Mouse (Mus musculus) hindbrain, embryonic 15.5 days (tissue): ENCODE measurements around the gene Slc36a1. TPM values are rescaled to one million over a fixed set of nuclear protein-coding genes. Genes with fewer than 3 reads are reported as not detected.

Experiments
- ATAC-seq: fragments of 200-750 bp; cut with Nextera tagmentation; 2 replicates; pipeline ENCODE4 v1.8.0; 2017; ENCODE audit warnings: low read depth, moderate number of reproducible peaks, moderate TSS enrichment; ENCODE audit not compliant: low FRiP score
- H3K27ac ChIP-seq: fragments of 300-500 bp; sonication (generic); replicated peaks from 2 replicates; pipeline ENCODE4 v1.5.1; 2015; ENCODE audit warnings: mild to moderate bottlenecking, inconsistent platforms
- H3K27me3 ChIP-seq: fragments of 300-500 bp; sonication (generic); 2 replicates; pipeline ENCODE4 v1.6.1; 2015; ENCODE audit warnings: control low read depth, inconsistent platforms
- H3K36me3 ChIP-seq: fragments of 300-500 bp; sonication (generic); 2 replicates; pipeline ENCODE4 v1.6.1; 2015; ENCODE audit warnings: control low read depth, inconsistent platforms
- H3K4me1 ChIP-seq: fragments of 300-500 bp; sonication (generic); replicated peaks from 2 replicates; pipeline ENCODE4 v1.6.1; 2015; ENCODE audit warnings: control low read depth, inconsistent platforms
- H3K4me2 ChIP-seq: fragments of 300-500 bp; sonication (generic); 2 replicates; pipeline ENCODE4 v1.6.1; 2015; ENCODE audit warnings: moderate library complexity, mild to moderate bottlenecking, inconsistent platforms
- H3K4me3 ChIP-seq: fragments of 300-500 bp; sonication (generic); 2 replicates; pipeline ENCODE4 v1.5.1; 2015; ENCODE audit warnings: mild to moderate bottlenecking, inconsistent platforms
- H3K9ac ChIP-seq: fragments of 300-500 bp; sonication (generic); 2 replicates; pipeline ENCODE4 v1.6.1; 2015; ENCODE audit warnings: inconsistent platforms
- H3K9me3 ChIP-seq: fragments of 300-500 bp; sonication (generic); 2 replicates; pipeline ENCODE4 v1.6.1; 2016; ENCODE audit warnings: control low read depth, inconsistent platforms
- WGBS: fragments of 180-500 bp; shearing (Covaris S2); methylation state at CpG from one replicate; pipeline ENCODE4 v1.1.7; 2015; 5-methylcytosine and 5-hydroxymethylcytosine counted together
- polyA plus RNA-seq: library from polyadenylated mRNA; unstranded; fragments of >200 nt; fragmentation: Nextera tagmentation; extraction: Ambion mirVana; gene quantifications from 2 replicates; pipeline ENCODE4 v1.2.1, GENCODE M21; 2015

Gene Slc36a1
- polyA plus RNA-seq, 1 experiment from 2014 or later, result 3.2 TPM

DNA sequence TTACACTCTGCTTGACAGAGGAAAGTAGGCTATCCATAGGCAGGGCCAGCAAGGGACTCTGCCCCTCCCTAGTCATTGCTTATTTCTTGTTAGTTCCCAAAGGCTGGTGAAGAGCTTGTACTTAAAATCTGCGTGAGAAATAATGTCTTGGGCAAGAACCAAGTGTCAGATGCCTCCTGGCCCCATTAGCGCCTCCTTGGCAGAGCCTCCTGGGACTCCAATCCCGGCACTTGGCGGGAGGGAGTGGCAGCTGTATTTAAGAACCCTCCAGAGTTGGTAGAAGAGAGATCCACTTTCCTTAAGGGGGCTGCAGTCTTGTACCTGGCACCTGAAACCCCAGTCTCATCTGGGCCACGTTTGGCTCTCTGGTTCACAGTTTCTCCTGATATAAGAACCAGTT is 10.0 kb downstream of the Slc36a1 start:
- WGBS, result 85% methylated on average over 5 of the region's 5 CpGs
- Histone ChIP-seq H3K4me1 (no peaks in the 10 kb centered on the region), H3K27ac (no peak overlapping the region), H3K4me2 (no peak overlapping the region), H3K4me3 (no peak overlapping the region), H3K27me3 (no peaks in the 10 kb centered on the region), H3K9ac (no peak overlapping the region), H3K36me3 (peaks cover 4% of the 10 kb centered on the region; the same call in 1 of the 2 replicates), H3K9me3 (no peaks in the 10 kb centered on the region)
- ATAC-seq, result no peak

DNA sequence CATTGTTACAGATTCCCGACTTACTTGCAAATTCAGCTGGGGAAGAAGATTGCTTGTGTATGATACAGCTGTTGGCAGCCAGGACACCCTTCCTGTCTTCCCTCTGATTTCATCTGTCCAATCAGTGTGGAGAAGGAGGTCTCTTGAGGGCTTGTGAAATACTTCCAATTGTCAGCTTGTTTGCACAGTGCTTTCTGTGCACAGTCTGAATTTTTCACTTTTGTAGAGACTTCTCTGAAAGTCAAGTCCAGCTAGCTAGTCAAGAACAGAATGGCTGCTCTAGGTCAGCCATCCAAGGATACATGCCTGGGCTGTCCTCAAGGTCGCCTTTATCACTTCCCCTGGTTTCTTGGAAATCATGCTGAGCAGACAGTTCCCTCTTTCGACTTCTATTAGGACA is 10.8 kb downstream of the Slc36a1 start:
- no peaks in the 10 kb centered on the region for H3K9me3 ChIP-seq
- WGBS, result 91% methylated on average over 3 of the region's 3 CpGs
- H3K4me3 ChIP-seq, result no peak overlapping the region
- no peaks in the 10 kb centered on the region for H3K4me1 ChIP-seq
- no peak overlapping the region for H3K27ac ChIP-seq
- ATAC-seq, result no peak
- peaks cover 7% of the 10 kb centered on the region; the same call in 1 of the 2 replicates for H3K36me3 ChIP-seq
- no peak overlapping the region for H3K4me2 ChIP-seq
- H3K27me3 ChIP-seq, result no peaks in the 10 kb centered on the region
- H3K9ac ChIP-seq, result no peak overlapping the region

DNA sequence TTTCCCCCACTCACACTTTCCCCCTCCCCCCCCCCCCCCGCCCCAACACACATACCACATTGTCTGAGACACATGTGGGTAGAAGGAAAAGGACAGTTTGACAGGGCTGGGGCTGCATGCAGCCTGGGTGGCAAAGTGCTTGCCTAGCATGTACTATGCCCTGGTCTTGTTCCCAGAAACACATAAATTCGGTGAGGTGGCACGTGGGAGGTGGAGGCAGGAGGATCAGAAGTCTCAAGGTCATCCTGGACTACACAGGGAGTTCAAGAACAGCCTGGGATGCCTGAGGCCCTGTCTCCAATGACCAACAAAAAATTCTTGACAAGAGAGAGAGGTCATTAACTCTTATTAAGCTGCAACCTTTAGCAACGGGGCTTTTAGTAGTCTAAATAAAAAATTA is 11.9 kb downstream of the Slc36a1 start:
- Histone ChIP-seq H3K9me3 (no peaks in the 10 kb centered on the region), H3K4me3 (no peak overlapping the region), H3K9ac (no peak overlapping the region), H3K36me3 (peaks cover 11% of the 10 kb centered on the region), H3K4me2 (no peak overlapping the region), H3K27ac (no peak overlapping the region), H3K27me3 (no peaks in the 10 kb centered on the region), H3K4me1 (no peaks in the 10 kb centered on the region)
- no peak for ATAC-seq
- WGBS, result 86% methylated on average over 3 of the region's 4 CpGs

DNA sequence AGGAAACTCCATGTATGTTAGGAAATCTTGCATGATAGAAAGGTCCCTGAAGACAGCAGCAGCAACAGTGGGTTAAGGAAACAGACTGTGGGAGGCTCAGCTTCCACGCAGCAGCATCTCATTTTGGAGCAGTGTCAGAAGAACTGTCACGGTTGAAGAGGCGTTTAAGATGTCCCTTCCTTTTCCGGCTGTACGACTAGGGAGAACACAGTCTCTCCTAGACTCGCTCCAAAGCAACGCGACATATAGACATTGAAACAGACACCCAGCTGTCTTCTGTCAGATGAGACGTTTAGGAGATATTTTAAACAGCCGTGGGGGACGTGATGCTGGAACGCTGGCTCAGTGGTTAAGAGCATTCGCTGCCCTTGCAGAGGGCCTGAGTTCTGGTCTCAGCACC is 12.7 kb downstream of the Slc36a1 start:
- no peaks in the 10 kb centered on the region for H3K9me3 ChIP-seq
- H3K36me3 ChIP-seq, result peaks cover 18% of the 10 kb centered on the region
- ATAC-seq, result no peak
- H3K4me2 ChIP-seq, result no peak overlapping the region
- H3K4me1 ChIP-seq, result no peaks in the 10 kb centered on the region
- WGBS, result 81% methylated on average over 13 of the region's 13 CpGs
- H3K27ac ChIP-seq, result no peak overlapping the region
- H3K27me3 ChIP-seq, result no peaks in the 10 kb centered on the region
- H3K9ac ChIP-seq, result no peak overlapping the region
- H3K4me3 ChIP-seq, result no peak overlapping the region

DNA sequence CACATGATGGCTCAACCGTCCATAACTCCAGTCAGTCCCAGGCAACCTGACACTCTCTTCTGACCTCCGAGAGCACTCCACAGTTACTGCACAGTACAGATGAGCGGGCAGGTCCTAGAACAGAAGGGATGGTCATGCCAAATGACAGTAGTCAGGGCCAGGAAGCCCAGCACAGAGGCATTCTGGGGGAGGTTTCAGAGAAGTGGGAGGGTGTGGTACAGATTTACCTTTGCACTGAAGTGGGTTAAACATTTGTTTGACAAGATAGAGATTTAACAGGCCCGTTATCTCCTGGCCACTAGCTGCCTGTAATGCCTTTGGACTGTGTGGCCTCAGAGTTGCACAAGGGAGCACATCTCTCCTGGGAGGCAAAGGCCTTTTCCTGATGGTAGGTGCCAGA is 13.3 kb downstream of the Slc36a1 start:
- Histone ChIP-seq H3K36me3 (peaks cover 21% of the 10 kb centered on the region), H3K27ac (no peak overlapping the region), H3K9ac (no peak overlapping the region), H3K4me1 (no peaks in the 10 kb centered on the region), H3K9me3 (no peaks in the 10 kb centered on the region), H3K27me3 (no peaks in the 10 kb centered on the region), H3K4me2 (no peak overlapping the region), H3K4me3 (no peak overlapping the region)
- WGBS, result 89% methylated on average over 4 of the region's 4 CpGs
- ATAC-seq, result no peak

DNA sequence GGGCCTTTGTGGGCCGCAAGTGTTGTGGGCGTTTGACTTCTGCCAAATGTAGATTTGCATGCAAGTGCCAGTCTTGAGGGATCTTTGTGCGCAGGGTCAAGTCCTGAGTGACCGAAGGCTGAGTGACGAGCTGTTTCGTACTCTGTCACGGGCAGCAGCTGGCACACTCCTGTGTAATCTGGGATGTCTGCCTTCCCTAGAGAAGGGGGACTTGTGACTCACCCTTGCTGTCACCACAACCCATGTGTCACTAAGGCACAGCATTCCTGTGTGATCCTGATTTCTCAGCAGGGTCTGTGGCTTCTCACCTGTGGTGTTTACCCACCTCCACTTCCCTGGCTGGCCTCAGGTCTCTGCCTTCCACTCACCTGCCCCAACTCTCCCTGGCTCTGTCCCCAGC is 13.7 kb downstream of the Slc36a1 start:
- H3K36me3 ChIP-seq, result peaks cover 24% of the 10 kb centered on the region
- no peak for ATAC-seq
- no peaks in the 10 kb centered on the region for H3K4me1 ChIP-seq
- no peak overlapping the region for H3K9ac ChIP-seq
- H3K27me3 ChIP-seq, result no peaks in the 10 kb centered on the region
- H3K4me3 ChIP-seq, result no peak overlapping the region
- no peak overlapping the region for H3K4me2 ChIP-seq
- H3K27ac ChIP-seq, result no peak overlapping the region
- no peaks in the 10 kb centered on the region for H3K9me3 ChIP-seq
- 94% methylated on average over 7 of the region's 7 CpGs for WGBS

DNA sequence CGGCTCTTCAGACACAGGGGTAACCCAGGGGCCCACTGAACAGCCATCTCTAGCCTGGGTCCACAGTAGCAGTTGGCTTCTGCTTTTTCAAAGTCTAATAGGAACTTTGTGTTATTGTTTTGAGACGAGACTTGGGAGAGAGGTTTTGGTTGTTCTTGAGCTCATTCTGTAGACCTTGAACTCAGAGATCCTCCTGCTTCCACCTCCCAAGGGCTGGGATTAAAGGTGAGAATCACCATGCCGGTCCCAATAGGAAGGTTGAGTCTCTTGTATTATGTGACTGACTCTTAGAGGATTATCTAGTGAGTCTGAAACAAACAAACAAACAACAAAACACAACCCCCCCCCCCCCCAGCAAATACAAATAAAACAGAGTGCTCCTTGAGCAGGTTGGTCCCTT is 14.3 kb downstream of the Slc36a1 start:
- H3K4me1 ChIP-seq, result no peaks in the 10 kb centered on the region
- H3K27ac ChIP-seq, result no peak overlapping the region
- H3K9me3 ChIP-seq, result no peaks in the 10 kb centered on the region
- no peaks in the 10 kb centered on the region for H3K27me3 ChIP-seq
- no peak overlapping the region for H3K9ac ChIP-seq
- ATAC-seq, result no peak
- H3K4me3 ChIP-seq, result no peak overlapping the region
- no peak overlapping the region for H3K4me2 ChIP-seq
- H3K36me3 ChIP-seq, result peaks cover 24% of the 10 kb centered on the region
- 90% methylated on average over 3 of the region's 3 CpGs for WGBS

DNA sequence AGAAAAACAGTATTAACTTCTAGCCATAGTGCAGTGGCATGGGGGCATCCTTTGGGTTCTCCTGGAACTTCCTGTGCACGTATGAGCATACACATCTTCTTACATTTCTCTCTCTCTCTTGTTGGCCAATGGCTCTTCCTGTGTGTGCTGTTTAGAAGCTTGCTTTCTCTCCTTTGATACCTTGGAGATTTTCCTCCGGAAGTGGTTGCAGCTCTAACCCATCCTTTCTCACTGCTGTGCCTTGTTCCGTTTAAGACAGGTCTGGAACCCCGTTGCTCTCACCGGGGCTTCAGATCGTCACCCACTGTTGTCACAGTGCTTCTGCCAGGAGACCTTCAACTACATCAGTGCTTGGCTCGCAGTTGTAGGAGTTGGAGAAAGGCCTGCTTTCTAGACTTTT is 17.2 kb downstream of the Slc36a1 start:
- no peak for ATAC-seq
- H3K9me3 ChIP-seq, result no peaks in the 10 kb centered on the region
- no peak overlapping the region for H3K4me2 ChIP-seq
- H3K36me3 ChIP-seq, result peaks cover 48% of the 10 kb centered on the region
- no peaks in the 10 kb centered on the region for H3K27me3 ChIP-seq
- H3K27ac ChIP-seq, result no peak overlapping the region
- no peak overlapping the region for H3K4me3 ChIP-seq
- 92% methylated on average over 7 of the region's 7 CpGs for WGBS
- no peaks in the 10 kb centered on the region for H3K4me1 ChIP-seq
- H3K9ac ChIP-seq, result no peak overlapping the region

DNA sequence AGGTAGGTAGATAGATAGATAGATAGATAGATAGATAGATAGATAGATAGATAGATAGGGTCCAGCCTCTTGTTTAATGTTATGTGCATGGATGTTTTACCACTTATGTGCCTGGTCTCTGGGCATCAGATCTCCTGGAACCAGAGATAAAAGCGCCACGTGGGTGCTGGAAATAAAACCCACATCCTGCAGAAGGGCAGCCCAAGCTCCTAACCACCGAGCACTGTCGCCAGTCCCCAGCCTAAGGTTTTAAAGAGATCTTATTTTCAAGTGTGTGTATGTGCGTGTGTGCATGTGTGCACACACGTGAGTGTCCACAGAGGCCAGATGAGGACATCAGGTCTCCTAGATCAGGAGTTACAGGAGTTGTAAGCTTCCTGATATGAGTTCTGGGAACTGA is 26.9 kb downstream of the Slc36a1 start:
- Histone ChIP-seq H3K4me1 (no peaks in the 10 kb centered on the region), H3K4me3 (no peak overlapping the region), H3K27ac (no peak overlapping the region), H3K9me3 (no peaks in the 10 kb centered on the region), H3K4me2 (no peak overlapping the region), H3K27me3 (no peaks in the 10 kb centered on the region), H3K36me3 (peaks cover 38% of the 10 kb centered on the region), H3K9ac (no peak overlapping the region)
- ATAC-seq, result no peak
- 96% methylated on average over 6 of the region's 6 CpGs for WGBS

DNA sequence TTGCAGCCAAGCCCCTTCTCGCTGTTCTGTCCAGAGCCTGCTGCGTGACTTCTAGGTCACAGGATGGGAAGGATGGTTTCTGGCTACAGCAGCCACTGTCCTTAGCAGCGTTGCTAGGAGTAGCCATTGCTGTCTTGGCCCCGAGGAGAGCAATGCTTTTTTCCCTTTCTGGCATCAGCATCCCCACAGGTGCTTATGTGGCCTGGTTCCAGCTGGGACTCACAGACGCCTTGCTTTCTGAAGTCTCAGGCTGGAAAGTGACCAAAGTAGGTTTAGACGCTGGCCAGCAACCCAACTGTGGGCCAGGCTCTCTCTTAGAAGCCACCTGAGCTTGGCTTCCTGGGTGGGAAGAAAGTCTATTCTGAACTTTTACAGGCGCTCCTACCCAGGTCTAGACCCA is 30.1 kb downstream of the Slc36a1 start:
- no peaks in the 10 kb centered on the region for H3K9me3 ChIP-seq
- H3K4me1 ChIP-seq, result no peaks in the 10 kb centered on the region
- H3K36me3 ChIP-seq, result peaks cover 24% of the 10 kb centered on the region
- H3K27ac ChIP-seq, result no peak overlapping the region
- WGBS, result 87% methylated on average over 7 of the region's 7 CpGs
- H3K9ac ChIP-seq, result no peak overlapping the region
- H3K27me3 ChIP-seq, result no peaks in the 10 kb centered on the region
- no peak overlapping the region for H3K4me3 ChIP-seq
- H3K4me2 ChIP-seq, result no peak overlapping the region
- ATAC-seq, result no peak

DNA sequence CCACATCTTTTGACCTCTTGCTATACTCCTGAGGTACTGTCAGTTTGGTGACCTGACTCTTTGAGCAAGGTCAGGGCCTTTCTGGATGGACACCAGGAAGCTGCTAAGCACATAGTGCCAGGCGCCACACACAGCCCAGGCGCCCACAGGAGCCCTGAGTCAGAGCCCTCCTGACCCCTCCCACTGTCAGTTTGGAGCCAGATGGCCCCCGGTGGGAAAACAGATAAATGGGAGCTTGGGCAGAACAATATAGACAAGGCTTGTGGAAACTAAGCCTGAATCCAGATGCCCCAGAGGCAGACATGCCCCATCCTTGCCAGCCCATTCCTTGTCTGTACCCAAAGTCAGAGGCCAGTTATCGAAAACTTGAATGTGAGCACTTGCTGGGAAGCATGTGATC is 30.6 kb downstream of the Slc36a1 start:
- Histone ChIP-seq H3K4me3 (no peak overlapping the region), H3K27ac (no peak overlapping the region), H3K4me1 (no peaks in the 10 kb centered on the region), H3K27me3 (no peaks in the 10 kb centered on the region), H3K36me3 (peaks cover 24% of the 10 kb centered on the region), H3K9ac (no peak overlapping the region), H3K4me2 (no peak overlapping the region), H3K9me3 (no peaks in the 10 kb centered on the region)
- 81% methylated on average over 4 of the region's 4 CpGs for WGBS
- ATAC-seq, result no peak

DNA sequence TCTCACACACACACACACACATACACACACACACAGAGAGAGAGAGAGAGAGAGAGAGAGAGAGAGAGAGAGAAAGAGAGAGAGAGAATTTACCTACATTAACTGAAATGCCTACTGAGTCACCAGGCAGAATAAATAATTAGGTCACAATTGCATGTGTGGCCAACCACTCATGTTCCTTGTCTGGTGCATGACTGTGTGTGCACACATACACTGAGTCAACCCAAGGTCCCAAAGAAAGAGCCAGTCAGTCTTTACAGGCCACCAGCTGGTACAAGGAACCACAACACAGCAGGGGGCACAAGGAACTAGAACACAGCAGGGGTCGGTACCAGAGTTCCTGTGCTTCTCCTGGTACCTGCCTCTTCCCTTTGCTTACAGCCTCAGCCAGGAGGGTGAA is 32.7 kb downstream of the Slc36a1 start:
- ATAC-seq, result no peak
- Histone ChIP-seq H3K9me3 (no peaks in the 10 kb centered on the region), H3K4me2 (no peak overlapping the region), H3K27ac (no peak overlapping the region), H3K27me3 (no peaks in the 10 kb centered on the region), H3K9ac (no peak overlapping the region), H3K4me1 (no peaks in the 10 kb centered on the region), H3K4me3 (no peak overlapping the region), H3K36me3 (peaks cover 16% of the 10 kb centered on the region; the same call in 1 of the 2 replicates)
- WGBS, result 86% methylated on average over 1 of the region's 1 CpGs

DNA sequence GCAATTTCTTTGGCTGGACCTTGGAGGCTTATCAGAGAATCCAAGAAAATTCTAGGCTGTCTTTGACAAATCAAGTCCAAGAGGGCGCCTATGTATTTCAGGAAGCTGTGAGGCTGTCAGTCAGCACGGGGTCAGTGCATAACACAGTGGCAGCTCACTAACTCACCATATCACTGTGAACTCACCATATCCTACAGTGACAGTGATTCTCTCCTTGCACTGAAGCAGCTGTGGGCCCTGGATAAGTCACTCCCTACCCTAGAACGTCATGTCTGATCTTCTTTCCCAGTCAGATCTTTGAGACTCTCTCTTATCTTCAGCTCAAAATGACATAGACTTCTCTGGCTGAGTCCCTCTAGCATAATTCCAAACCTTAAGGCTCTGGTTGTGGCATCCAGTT is 35.3 kb downstream of the Slc36a1 start:
- no peaks in the 10 kb centered on the region for H3K36me3 ChIP-seq
- WGBS, result 78% methylated on average over 3 of the region's 3 CpGs
- no peak for ATAC-seq
- H3K4me3 ChIP-seq, result no peak overlapping the region
- H3K27me3 ChIP-seq, result no peaks in the 10 kb centered on the region
- H3K27ac ChIP-seq, result no peak overlapping the region
- H3K4me1 ChIP-seq, result no peaks in the 10 kb centered on the region
- H3K9ac ChIP-seq, result no peak overlapping the region
- no peak overlapping the region for H3K4me2 ChIP-seq
- no peaks in the 10 kb centered on the region for H3K9me3 ChIP-seq
